Mouse (Mus musculus) lung, adult 2 months (tissue): ENCODE data around the gene Eid1.

Experiments used
- CTCF ChIP-seq: fragments of 200-500 bp; IDR thresholded peaks from 2 replicates; pipeline ENCODE4 v1.5.1; 2011; ENCODE audit warnings: mild to moderate bottlenecking, low read length, control low read depth; ENCODE audit not compliant: insufficient read depth
- POLR2A ChIP-seq: fragments of 200-500 bp; IDR thresholded peaks from 2 replicates; pipeline ENCODE4 v1.6.1; 2011; ENCODE audit warnings: low read depth, mild to moderate bottlenecking, control low read depth, low read length, borderline replicate concordance; ENCODE audit errors: extremely low read depth

- TF ChIP-seq CTCF (no peak), POLR2A (no peak)
Observed at GRCm38 (mm10) chr2:125650038-125650437, 22.9 kb upstream of the Eid1 start.
